Mouse (Mus musculus): Measurements from ENCODE around the gene Fn1. TPM values are rescaled to one million over a fixed set of nuclear protein-coding genes. Genes with fewer than 3 reads are reported as not detected.

Fn1 gene
- polyA plus RNA-seq, 1 experiment from 2014 or later, result 39.4 TPM

GRCm38 (mm10) chr1:71641206-71641605 is 11.8 kb downstream of the Fn1 start:
- ATAC-seq, result no peak
- H3K27me3 ChIP-seq (replicated peaks; ENCODE audit: control insufficient read depth, insufficient read depth, low read length), result no peaks in the 10 kb centered on the region
- H3K4me3 ChIP-seq (replicated peaks; ENCODE audit: low read length), result no peak overlapping the region
- H3K27ac ChIP-seq (ENCODE audit: low read length), result no peak overlapping the region
- peaks cover 6% of the 10 kb centered on the region for H3K36me3 ChIP-seq (ENCODE audit: control insufficient read depth, insufficient read depth)
- H3K4me2 ChIP-seq (ENCODE audit: low read length), result no peak overlapping the region
- no peaks in the 10 kb centered on the region for H3K9me3 ChIP-seq (ENCODE audit: control insufficient read depth, low read length)
- 92% methylated on average over 11 of the region's 11 CpGs for WGBS
- no peak overlapping the region for H3K9ac ChIP-seq (replicated peaks; ENCODE audit: low read depth, low read length)
- no peaks in the 10 kb centered on the region for H3K4me1 ChIP-seq (replicated peaks; ENCODE audit: control insufficient read depth, insufficient read depth, low read length)

- no peaks in the 10 kb centered on the region for H3K9me3 ChIP-seq (ENCODE audit: control insufficient read depth, low read length)
- H3K4me3 ChIP-seq (replicated peaks; ENCODE audit: low read length), result no peak overlapping the region
- H3K4me1 ChIP-seq (replicated peaks; ENCODE audit: control insufficient read depth, insufficient read depth, low read length), result no peaks in the 10 kb centered on the region
- peaks cover 6% of the 10 kb centered on the region for H3K36me3 ChIP-seq (ENCODE audit: control insufficient read depth, insufficient read depth)
- no peaks in the 10 kb centered on the region for H3K27me3 ChIP-seq (replicated peaks; ENCODE audit: control insufficient read depth, insufficient read depth, low read length)
- ATAC-seq, result no peak
- no peak overlapping the region for H3K27ac ChIP-seq (ENCODE audit: low read length)
- no peak overlapping the region for H3K4me2 ChIP-seq (ENCODE audit: low read length)
- no peak overlapping the region for H3K9ac ChIP-seq (replicated peaks; ENCODE audit: low read depth, low read length)
- 94% methylated on average over 8 of the region's 8 CpGs for WGBS
Observed at GRCm38 (mm10) chr1:71640157-71640556, 12.8 kb downstream of the Fn1 start.

GRCm38 (mm10) chr1:71636665-71637064 is 16.3 kb downstream of the Fn1 start:
- no peak for ATAC-seq
- Histone ChIP-seq H3K36me3 (ENCODE audit: control insufficient read depth, insufficient read depth) (peaks cover 1% of the 10 kb centered on the region), H3K9ac (replicated peaks; ENCODE audit: low read depth, low read length) (no peak overlapping the region), H3K27me3 (replicated peaks; ENCODE audit: control insufficient read depth, insufficient read depth, low read length) (no peaks in the 10 kb centered on the region), H3K4me2 (ENCODE audit: low read length) (no peak overlapping the region), H3K9me3 (ENCODE audit: control insufficient read depth, low read length) (no peaks in the 10 kb centered on the region), H3K27ac (ENCODE audit: low read length) (no peak overlapping the region), H3K4me3 (replicated peaks; ENCODE audit: low read length) (no peak overlapping the region), H3K4me1 (replicated peaks; ENCODE audit: control insufficient read depth, insufficient read depth, low read length) (no peaks in the 10 kb centered on the region)
- 96% methylated on average over 4 of the region's 4 CpGs for WGBS

- Histone ChIP-seq H3K36me3 (ENCODE audit: control insufficient read depth, insufficient read depth) (no peaks in the 10 kb centered on the region), H3K4me1 (replicated peaks; ENCODE audit: control insufficient read depth, insufficient read depth, low read length) (no peaks in the 10 kb centered on the region), H3K4me2 (ENCODE audit: low read length) (no peak overlapping the region), H3K4me3 (replicated peaks; ENCODE audit: low read length) (no peak overlapping the region), H3K9me3 (ENCODE audit: control insufficient read depth, low read length) (no peaks in the 10 kb centered on the region), H3K27ac (ENCODE audit: low read length) (no peak overlapping the region), H3K27me3 (replicated peaks; ENCODE audit: control insufficient read depth, insufficient read depth, low read length) (no peaks in the 10 kb centered on the region), H3K9ac (replicated peaks; ENCODE audit: low read depth, low read length) (no peak overlapping the region)
- ATAC-seq, result no peak
- WGBS, result 95% methylated on average over 5 of the region's 5 CpGs
Observed at GRCm38 (mm10) chr1:71636116-71636515, 16.9 kb downstream of the Fn1 start.

GRCm38 (mm10) chr1:71635101-71636014 is 17.6 kb downstream of the Fn1 start:
- no peaks in the 10 kb centered on the region for H3K27me3 ChIP-seq (replicated peaks; ENCODE audit: control insufficient read depth, insufficient read depth, low read length)
- no peaks in the 10 kb centered on the region for H3K36me3 ChIP-seq (ENCODE audit: control insufficient read depth, insufficient read depth)
- no peak overlapping the region for H3K4me3 ChIP-seq (replicated peaks; ENCODE audit: low read length)
- H3K4me2 ChIP-seq (ENCODE audit: low read length), result no peak overlapping the region
- H3K4me1 ChIP-seq (replicated peaks; ENCODE audit: control insufficient read depth, insufficient read depth, low read length), result no peaks in the 10 kb centered on the region
- no peaks in the 10 kb centered on the region for H3K9me3 ChIP-seq (ENCODE audit: control insufficient read depth, low read length)
- H3K27ac ChIP-seq (ENCODE audit: low read length), result no peak overlapping the region
- ATAC-seq, result no peak
- H3K9ac ChIP-seq (replicated peaks; ENCODE audit: low read depth, low read length), result no peak overlapping the region
- 93% methylated on average over 10 of the region's 10 CpGs for WGBS

GRCm38 (mm10) chr1:71634471-71634981 is 18.5 kb downstream of the Fn1 start:
- Histone ChIP-seq H3K4me2 (ENCODE audit: low read length) (no peak overlapping the region), H3K27me3 (replicated peaks; ENCODE audit: control insufficient read depth, insufficient read depth, low read length) (no peaks in the 10 kb centered on the region), H3K4me1 (replicated peaks; ENCODE audit: control insufficient read depth, insufficient read depth, low read length) (no peaks in the 10 kb centered on the region), H3K36me3 (ENCODE audit: control insufficient read depth, insufficient read depth) (no peaks in the 10 kb centered on the region), H3K4me3 (replicated peaks; ENCODE audit: low read length) (no peak overlapping the region), H3K27ac (ENCODE audit: low read length) (no peak overlapping the region), H3K9me3 (ENCODE audit: control insufficient read depth, low read length) (no peaks in the 10 kb centered on the region), H3K9ac (replicated peaks; ENCODE audit: low read depth, low read length) (no peak overlapping the region)
- no peak for ATAC-seq
- 94% methylated on average over 6 of the region's 6 CpGs for WGBS

GRCm38 (mm10) chr1:71632387-71632786 is 20.6 kb downstream of the Fn1 start:
- 92% methylated on average over 10 of the region's 10 CpGs for WGBS
- ATAC-seq, result no peak
- no peaks in the 10 kb centered on the region for H3K27me3 ChIP-seq (replicated peaks; ENCODE audit: control insufficient read depth, insufficient read depth, low read length)
- no peak overlapping the region for H3K27ac ChIP-seq (ENCODE audit: low read length)
- H3K4me1 ChIP-seq (replicated peaks; ENCODE audit: control insufficient read depth, insufficient read depth, low read length), result no peaks in the 10 kb centered on the region
- no peak overlapping the region for H3K4me3 ChIP-seq (replicated peaks; ENCODE audit: low read length)
- no peak overlapping the region for H3K4me2 ChIP-seq (ENCODE audit: low read length)
- no peaks in the 10 kb centered on the region for H3K9me3 ChIP-seq (ENCODE audit: control insufficient read depth, low read length)
- no peaks in the 10 kb centered on the region for H3K36me3 ChIP-seq (ENCODE audit: control insufficient read depth, insufficient read depth)
- H3K9ac ChIP-seq (replicated peaks; ENCODE audit: low read depth, low read length), result no peak overlapping the region

- Histone ChIP-seq H3K4me3 (replicated peaks; ENCODE audit: low read length) (no peak overlapping the region), H3K9me3 (ENCODE audit: control insufficient read depth, low read length) (no peaks in the 10 kb centered on the region), H3K4me1 (replicated peaks; ENCODE audit: control insufficient read depth, insufficient read depth, low read length) (no peaks in the 10 kb centered on the region), H3K27ac (ENCODE audit: low read length) (no peak overlapping the region), H3K9ac (replicated peaks; ENCODE audit: low read depth, low read length) (no peak overlapping the region), H3K27me3 (replicated peaks; ENCODE audit: control insufficient read depth, insufficient read depth, low read length) (no peaks in the 10 kb centered on the region), H3K36me3 (ENCODE audit: control insufficient read depth, insufficient read depth) (no peaks in the 10 kb centered on the region), H3K4me2 (ENCODE audit: low read length) (no peak overlapping the region)
- no peak for ATAC-seq
- WGBS, result 93% methylated on average over 6 of the region's 6 CpGs
Observed at GRCm38 (mm10) chr1:71631811-71632210, 21.2 kb downstream of the Fn1 start.

- no peak overlapping the region for H3K4me3 ChIP-seq (replicated peaks; ENCODE audit: low read length)
- H3K36me3 ChIP-seq (ENCODE audit: control insufficient read depth, insufficient read depth), result no peaks in the 10 kb centered on the region
- WGBS, result 75% methylated on average over 8 of the region's 8 CpGs
- no peaks in the 10 kb centered on the region for H3K9me3 ChIP-seq (ENCODE audit: control insufficient read depth, low read length)
- H3K27ac ChIP-seq (ENCODE audit: low read length), result no peak overlapping the region
- no peaks in the 10 kb centered on the region for H3K27me3 ChIP-seq (replicated peaks; ENCODE audit: control insufficient read depth, insufficient read depth, low read length)
- no peak overlapping the region for H3K4me2 ChIP-seq (ENCODE audit: low read length)
- no peaks in the 10 kb centered on the region for H3K4me1 ChIP-seq (replicated peaks; ENCODE audit: control insufficient read depth, insufficient read depth, low read length)
- no peak for ATAC-seq
- H3K9ac ChIP-seq (replicated peaks; ENCODE audit: low read depth, low read length), result no peak overlapping the region
Observed at GRCm38 (mm10) chr1:71630243-71630642, 22.8 kb downstream of the Fn1 start.

All from forebrain, embryonic 16.5 days (tissue).